Mouse (Mus musculus) liver, embryonic 13.5 days (tissue): ENCODE measurements around the gene Onecut3. TPM values are rescaled to one million over a fixed set of nuclear protein-coding genes. Genes with fewer than 3 reads are reported as not detected.

Experiments used
- ATAC-seq: fragments of 200-750 bp; cut with Nextera tagmentation; 2 replicates; pipeline ENCODE4 v1.8.0; 2017; ENCODE audit warnings: low read depth, mild to moderate bottlenecking, moderate number of reproducible peaks, moderate library complexity
- DNase-seq: peaks from one replicate; pipeline ENCODE4 v3.0.0; 2022
- H3K27ac ChIP-seq: fragments of 300-500 bp; sonication (generic); 2 replicates; pipeline ENCODE4 v1.5.1; 2015; ENCODE audit warnings: moderate library complexity, mild to moderate bottlenecking, inconsistent platforms
- H3K27me3 ChIP-seq: fragments of 300-500 bp; sonication (generic); 2 replicates; pipeline ENCODE4 v1.6.1; 2015; ENCODE audit warnings: mild to moderate bottlenecking, inconsistent platforms
- H3K36me3 ChIP-seq: fragments of 300-500 bp; sonication (generic); 2 replicates; pipeline ENCODE4 v1.6.1; 2015; ENCODE audit warnings: mild to moderate bottlenecking, inconsistent platforms
- H3K4me1 ChIP-seq: fragments of 300-500 bp; sonication (generic); replicated peaks from 2 replicates; pipeline ENCODE4 v1.6.1; 2015; ENCODE audit warnings: inconsistent platforms
- H3K4me2 ChIP-seq: fragments of 300-500 bp; sonication (generic); 2 replicates; pipeline ENCODE4 v1.6.1; 2015; ENCODE audit warnings: inconsistent platforms, mild to moderate bottlenecking, moderate library complexity
- H3K4me3 ChIP-seq: fragments of 300-500 bp; sonication (generic); replicated peaks from 2 replicates; pipeline ENCODE4 v1.5.1; 2015; ENCODE audit warnings: mild to moderate bottlenecking, inconsistent platforms
- H3K9ac ChIP-seq: fragments of 300-500 bp; sonication (generic); 2 replicates; pipeline ENCODE4 v1.6.1; 2015; ENCODE audit warnings: mild to moderate bottlenecking, inconsistent platforms
- H3K9me3 ChIP-seq: fragments of 300-500 bp; sonication (generic); replicated peaks from 2 replicates; pipeline ENCODE4 v1.6.1; 2016; ENCODE audit warnings: inconsistent platforms
- WGBS: fragments of 180-500 bp; shearing (Covaris S2); methylation state at CpG from one replicate; pipeline ENCODE4 v1.1.7; 2015; ENCODE audit not compliant: insufficient replicate concordance; 5-methylcytosine and 5-hydroxymethylcytosine counted together
- polyA plus RNA-seq: library from polyadenylated mRNA; unstranded; fragments of >200 nt; fragmentation: Nextera tagmentation; extraction: Ambion mirVana; gene quantifications from 2 replicates; pipeline ENCODE4 v1.2.1, GENCODE M21; 2015

The Onecut3 gene
- polyA plus RNA-seq, 1 experiment from 2014 or later, result 0.02 TPM

DNA sequence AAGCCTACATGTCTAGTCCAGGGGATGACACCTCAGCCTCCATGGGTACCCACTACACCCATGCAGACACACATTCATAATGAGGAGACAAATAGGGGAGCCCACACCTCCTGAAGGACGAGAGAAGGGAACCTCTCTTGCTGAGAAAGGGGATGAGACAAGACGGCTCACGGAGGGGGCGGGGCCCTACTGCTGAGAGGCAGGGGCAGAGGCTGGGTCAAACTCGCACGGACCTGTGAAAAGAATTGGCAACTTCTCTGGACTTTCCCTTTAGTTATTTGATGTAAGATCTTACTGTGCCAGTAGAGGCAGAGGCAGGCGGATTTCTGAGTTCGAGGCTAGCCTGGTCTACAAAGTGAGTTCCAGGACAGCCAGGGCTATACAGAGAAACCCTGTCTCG, 57.7 kb downstream of the Onecut3 start:
- Histone ChIP-seq H3K27me3 (no peaks in the 10 kb centered on the region), H3K4me2 (no peak overlapping the region), H3K4me3 (no peak overlapping the region), H3K9me3 (no peaks in the 10 kb centered on the region), H3K4me1 (peaks cover 71% of the 10 kb centered on the region), H3K27ac (peak overlapping the region; percentile 98), H3K36me3 (peaks cover 36% of the 10 kb centered on the region), H3K9ac (peak overlapping the region; percentile 72)
- no peak for ATAC-seq
- no peak for DNase-seq
- 61% methylated on average over 9 of the region's 9 CpGs for WGBS

DNA sequence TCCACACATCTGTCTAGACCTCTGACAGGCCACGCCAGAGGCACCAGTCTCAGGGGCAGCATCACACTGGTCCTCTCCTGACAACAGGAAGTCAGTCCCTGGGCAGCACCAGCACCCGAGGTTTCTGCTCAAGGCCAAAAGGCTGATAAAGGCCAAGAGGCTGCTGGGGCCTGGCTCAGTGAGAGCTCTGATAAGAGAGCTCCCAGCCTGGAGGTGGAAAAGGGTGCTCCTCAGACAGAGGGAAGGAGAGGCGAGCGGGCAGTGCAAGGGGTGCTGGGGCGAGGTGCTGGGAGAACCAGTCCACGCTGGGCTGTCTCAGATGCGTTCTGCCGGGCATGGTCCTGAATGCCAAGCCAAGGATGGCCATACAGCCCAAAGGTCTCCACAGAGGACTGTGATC, 58.9 kb downstream of the Onecut3 start:
- H3K9me3 ChIP-seq, result no peaks in the 10 kb centered on the region
- ATAC-seq, result peak; percentile 93
- DNase-seq, result peak; percentile 84
- no peaks in the 10 kb centered on the region for H3K27me3 ChIP-seq
- H3K36me3 ChIP-seq, result peaks cover 24% of the 10 kb centered on the region
- H3K4me2 ChIP-seq, result peak overlapping the region; percentile 77
- H3K4me3 ChIP-seq, result peak overlapping the region; percentile 41
- peak overlapping the region; percentile 98 for H3K27ac ChIP-seq
- whole genome bisulfite sequencing, result 14% methylated on average over 8 of the region's 8 CpGs
- H3K4me1 ChIP-seq, result peaks cover 71% of the 10 kb centered on the region
- peak overlapping the region; percentile 72 for H3K9ac ChIP-seq

DNA sequence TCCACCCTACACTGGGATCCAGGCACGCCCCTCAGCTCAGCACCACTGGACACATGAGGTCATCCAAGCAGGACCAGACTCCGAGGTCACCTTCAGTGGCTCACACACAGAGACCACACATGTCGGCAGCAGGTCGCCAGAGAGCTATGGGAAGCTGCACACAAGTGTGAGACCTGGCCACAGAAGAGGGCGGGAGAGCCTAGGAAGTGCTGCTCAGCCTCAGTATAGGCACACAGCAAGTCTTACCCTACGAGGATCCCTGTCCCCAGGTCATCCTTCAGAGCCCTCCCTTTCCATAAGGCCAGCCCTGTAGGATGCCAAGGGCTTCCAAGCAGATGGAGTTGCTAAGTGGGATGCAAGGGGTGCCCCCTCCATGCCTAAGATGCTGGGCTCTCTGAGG, 59.4 kb downstream of the Onecut3 start:
- H3K27ac ChIP-seq, result peak overlapping the region; percentile 98

DNA sequence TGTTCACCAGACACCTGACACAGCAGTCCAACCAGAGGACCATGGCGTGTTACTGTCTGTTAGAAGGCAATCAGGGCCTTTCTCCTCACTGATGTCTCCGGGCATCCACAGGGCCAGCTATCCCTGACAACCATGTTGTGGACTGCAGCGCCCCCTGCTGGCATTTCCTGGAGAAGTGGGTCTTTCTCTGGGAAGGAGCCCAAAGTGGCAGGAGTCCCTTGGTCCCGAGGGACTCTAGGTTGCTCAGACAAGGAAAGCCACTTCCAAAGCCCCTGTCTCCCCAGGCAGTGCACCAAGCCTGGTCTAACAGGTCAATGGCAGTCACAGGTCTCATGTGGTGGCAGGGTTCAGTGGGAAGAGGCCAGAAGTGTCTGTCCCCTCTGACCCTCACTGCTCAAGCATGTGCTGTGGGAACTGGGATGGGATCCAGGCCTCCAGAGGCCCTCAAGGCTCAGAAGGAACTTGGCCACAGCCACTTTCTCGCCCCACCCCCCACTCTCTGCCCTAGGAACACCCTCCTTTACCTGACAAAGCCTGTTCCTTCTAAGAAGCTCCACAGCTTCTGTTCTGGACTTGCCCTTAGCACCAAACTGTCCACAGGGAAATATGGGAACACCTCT, 62.8 kb downstream of the Onecut3 start:
- H3K36me3 ChIP-seq, result peaks cover 4% of the 10 kb centered on the region; the same call in 1 of the 2 replicates
- H3K27me3 ChIP-seq, result no peaks in the 10 kb centered on the region
- DNase-seq (peak; percentile 71), ATAC-seq (no peak)
- peak overlapping the region; percentile 64 for H3K27ac ChIP-seq
- H3K9me3 ChIP-seq, result no peaks in the 10 kb centered on the region
- 36% methylated on average over 5 of the region's 5 CpGs for WGBS
- peak overlapping the region; percentile 10; the same call in 1 of the 2 replicates for H3K4me2 ChIP-seq
- H3K4me1 ChIP-seq, result peaks cover 83% of the 10 kb centered on the region
- H3K9ac ChIP-seq, result peak overlapping the region; percentile 18
- no peak overlapping the region for H3K4me3 ChIP-seq

More for the DNA sequence above, 59.4 kb downstream of the Onecut3 start:
- WGBS, result 40% methylated on average over 6 of the region's 6 CpGs
- Histone ChIP-seq H3K9me3 (no peaks in the 10 kb centered on the region), H3K4me3 (peak overlapping the region; percentile 41), H3K9ac (peak overlapping the region; percentile 72), H3K4me2 (peak overlapping the region; percentile 77), H3K4me1 (peaks cover 71% of the 10 kb centered on the region), H3K36me3 (peaks cover 20% of the 10 kb centered on the region), H3K27me3 (no peaks in the 10 kb centered on the region)
- ATAC-seq, result peak; percentile 47
- DNase-seq, result no peak

DNA sequence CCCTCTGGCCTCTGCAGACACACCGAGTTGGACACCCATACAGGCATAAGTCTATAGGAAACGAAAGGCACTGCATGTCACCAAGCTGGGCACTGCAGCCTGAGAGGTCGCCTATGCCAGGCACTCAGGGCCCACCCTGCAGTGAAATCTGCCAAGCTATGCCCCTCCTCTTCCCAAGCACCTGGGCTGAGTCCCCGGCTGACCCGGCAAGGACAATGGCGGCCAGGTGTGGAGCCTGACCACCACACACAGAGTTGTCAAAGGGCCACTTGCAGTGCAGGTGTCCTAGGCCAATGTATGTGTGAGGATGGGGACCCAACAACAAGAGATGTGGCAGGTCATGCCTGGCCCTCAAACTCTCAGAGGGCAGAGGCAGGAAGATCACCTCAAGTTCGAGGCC, 64.8 kb downstream of the Onecut3 start:
- Histone ChIP-seq H3K9ac (peak overlapping the region; percentile 97), H3K27me3 (no peaks in the 10 kb centered on the region), H3K4me3 (peak overlapping the region; percentile 90), H3K27ac (no peak overlapping the region), H3K9me3 (no peaks in the 10 kb centered on the region), H3K4me2 (peak overlapping the region; percentile 80), H3K4me1 (peaks cover 70% of the 10 kb centered on the region), H3K36me3 (peaks cover 4% of the 10 kb centered on the region; the same call in 1 of the 2 replicates)
- DNase-seq, result no peak
- ATAC-seq, result no peak
- WGBS, result 81% methylated on average over 7 of the region's 7 CpGs

DNA sequence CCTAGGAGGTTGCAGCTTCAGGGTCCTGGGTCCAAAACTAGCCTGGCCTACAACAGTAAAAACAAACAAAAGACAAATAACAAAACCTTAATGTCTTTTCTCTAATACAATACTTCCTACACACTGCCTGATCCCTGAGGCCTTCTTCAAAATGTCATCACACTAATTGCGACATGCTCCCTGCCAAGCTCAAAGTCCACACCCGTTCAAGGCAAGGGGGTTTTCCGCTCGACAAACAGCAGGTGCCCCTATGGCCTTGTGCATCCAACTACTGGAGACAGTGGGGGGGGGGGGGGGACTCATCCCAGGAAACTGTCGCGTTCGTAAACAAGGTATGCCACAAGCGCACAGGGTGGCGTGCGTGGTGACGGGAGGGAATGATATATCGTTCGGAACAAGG, 66.0 kb downstream of the Onecut3 start:
- no peaks in the 10 kb centered on the region for H3K27me3 ChIP-seq
- DNase-seq, result no peak
- H3K9ac ChIP-seq, result peak overlapping the region; percentile 97
- WGBS, result 1% methylated on average over 13 of the region's 13 CpGs
- peaks cover 60% of the 10 kb centered on the region for H3K4me1 ChIP-seq
- 0 out of 2 replicates have a peak, but pooled peaks have one; percentile 11 for ATAC-seq
- H3K36me3 ChIP-seq, result peaks cover 10% of the 10 kb centered on the region
- peak overlapping the region; percentile 80 for H3K4me2 ChIP-seq
- no peaks in the 10 kb centered on the region for H3K9me3 ChIP-seq
- peak overlapping the region; percentile 89 for H3K27ac ChIP-seq
- H3K4me3 ChIP-seq, result peak overlapping the region; percentile 90

DNA sequence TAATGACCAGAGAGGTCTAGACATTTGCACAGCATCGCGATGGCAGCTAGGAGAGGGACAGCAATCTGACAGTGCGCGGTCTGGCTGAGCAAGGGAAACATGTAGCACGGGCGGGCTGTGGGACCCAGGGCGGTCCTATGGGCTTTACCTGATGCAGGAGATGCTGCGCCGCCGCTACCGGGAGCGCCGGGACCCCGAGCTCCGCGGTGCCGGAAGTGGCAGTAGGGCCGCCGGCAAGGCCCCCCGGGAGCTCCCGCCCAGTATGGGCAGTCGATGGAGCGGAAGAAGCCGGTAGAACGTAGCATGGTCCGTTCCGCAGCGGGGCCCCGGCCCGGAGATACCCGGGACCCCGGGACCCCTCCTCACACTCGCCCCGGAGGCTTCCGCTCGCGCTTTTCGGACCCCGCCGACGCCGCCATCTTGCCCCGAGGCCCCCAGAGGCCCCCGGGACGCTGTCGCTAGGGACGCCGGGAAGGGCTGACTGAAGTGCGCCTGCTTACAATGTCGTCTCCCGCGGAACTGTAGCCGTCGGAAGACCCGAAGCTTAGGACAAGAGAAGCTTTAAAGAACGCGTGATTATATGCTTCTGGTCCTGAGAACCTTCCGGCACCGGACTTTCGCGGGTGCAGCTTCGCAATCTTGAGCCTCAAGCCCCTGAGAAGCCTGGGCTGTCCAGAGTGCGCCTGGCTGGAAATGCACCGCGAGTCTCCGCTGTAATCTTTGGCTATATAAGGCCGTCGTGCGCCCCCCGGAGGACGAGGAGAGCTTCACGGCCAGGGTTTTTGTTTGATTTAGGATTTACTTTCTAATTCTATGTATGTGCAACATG, 66.7 kb downstream of the Onecut3 start, which contains the start of gene Rexo1:
TSS of gene Rexo1 (minus strand) at position 445 of the 829 bp plus-strand sequence.
- DNase-seq (peak; percentile 91), ATAC-seq (peak; percentile 80)
- peak within 1 kb of the TSS; percentile 80 for H3K4me2 ChIP-seq
- 1% methylated on average over 72 of the region's 72 CpGs for WGBS
- H3K27me3 ChIP-seq, result no peaks in the 10 kb centered on the region
- H3K36me3 ChIP-seq, result peaks cover 16% of the 10 kb centered on the region
- H3K4me1 ChIP-seq, result peaks cover 65% of the 10 kb centered on the region
- no peaks in the 10 kb centered on the region for H3K9me3 ChIP-seq
- peak within 1 kb of the TSS; percentile 97 for H3K9ac ChIP-seq
- peak within 1 kb of the TSS; percentile 89 for H3K27ac ChIP-seq
- peak within 1 kb of the TSS; percentile 90 for H3K4me3 ChIP-seq

DNA sequence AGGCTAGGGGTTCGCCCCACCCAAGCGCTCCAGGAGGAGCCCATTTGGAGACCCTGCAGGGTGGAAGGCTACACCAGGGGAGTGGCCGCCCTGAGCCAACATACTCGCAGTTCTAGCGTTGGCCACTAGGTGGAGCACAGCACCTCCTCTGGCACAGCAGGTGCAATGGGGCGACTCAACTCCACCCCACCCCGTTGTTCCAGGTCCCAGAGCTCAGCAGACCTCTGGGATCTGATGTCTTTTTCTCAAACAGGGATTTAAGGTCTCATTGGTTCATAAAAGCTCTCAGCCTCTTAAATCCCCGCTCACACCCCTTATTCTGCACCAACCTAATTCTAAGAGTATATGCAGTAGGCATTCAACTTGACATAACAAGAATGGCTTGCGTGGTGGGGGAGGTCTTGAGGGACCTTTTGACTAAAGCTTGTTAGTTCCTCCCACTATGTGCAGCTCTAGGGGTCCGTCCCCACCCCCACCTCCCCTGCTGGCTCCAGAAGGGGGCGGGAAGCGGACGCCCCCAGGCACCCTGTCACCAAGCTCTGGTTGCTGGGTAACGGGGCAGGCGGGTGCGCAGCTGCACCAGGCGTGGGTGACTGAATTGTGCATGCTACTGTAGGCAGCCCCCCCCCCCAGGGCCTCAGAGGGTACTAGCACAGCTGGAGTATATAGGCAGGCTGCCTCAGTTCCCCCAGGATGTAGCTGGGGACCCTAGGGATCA, 71.9 kb downstream of the Onecut3 start:
- Histone ChIP-seq H3K4me3 (no peak overlapping the region), H3K9ac (peak overlapping the region; percentile 31; the same call in 1 of the 2 replicates), H3K36me3 (peaks cover 38% of the 10 kb centered on the region), H3K9me3 (no peaks in the 10 kb centered on the region), H3K4me1 (peaks cover 70% of the 10 kb centered on the region), H3K4me2 (no peak overlapping the region), H3K27me3 (no peaks in the 10 kb centered on the region), H3K27ac (peak overlapping the region; percentile 58)
- WGBS, result 38% methylated on average over 17 of the region's 17 CpGs
- peak; percentile 80 for DNase-seq
- peak; percentile 29; the same call in 1 of the 2 replicates for ATAC-seq

Other genes starting within 250 kb of the Onecut3 start
- gene Ndufs7, start 245.7 kb upstream of the Onecut3 start, polyA plus RNA-seq, result 241 and 294 TPM in 2 replicates
- 53.5 and 57.2 TPM in 2 replicates for gene Gamt, start 233.8 kb upstream of the Onecut3 start, polyA plus RNA-seq
- 33.5 and 34.7 TPM in 2 replicates for gene Dazap1, start 233.3 kb upstream of the Onecut3 start, polyA plus RNA-seq
- gene Rps15, start 202.4 kb upstream of the Onecut3 start, polyA plus RNA-seq, result 792 and 836 TPM in 2 replicates
- gene Apc2, start 198.9 kb upstream of the Onecut3 start, polyA plus RNA-seq, result 0.13 and 0.24 TPM in 2 replicates
- 42.3 and 43.7 TPM in 2 replicates for gene 2310011J03Rik, start 174.3 kb upstream of the Onecut3 start, polyA plus RNA-seq
- 5.3 TPM in 2 replicates for gene Pcsk4, start 165.3 kb upstream of the Onecut3 start, polyA plus RNA-seq
- 50.9 and 65.0 TPM in 2 replicates for gene Reep6, start 164.9 kb upstream of the Onecut3 start, polyA plus RNA-seq
- gene Adamtsl5, start 146.4 kb upstream of the Onecut3 start, polyA plus RNA-seq, result 1.8 and 2.5 TPM in 2 replicates
- gene Plk5, start 138.4 kb upstream of the Onecut3 start, polyA plus RNA-seq, result 0.12 TPM in 1 of 2 replicates, not detected in the other
- gene Mex3d, start 107.2 kb upstream of the Onecut3 start, polyA plus RNA-seq, result 1.0 and 1.1 TPM in 2 replicates
- 81.2 and 87.4 TPM in 2 replicates for gene Mbd3, start 95.3 kb upstream of the Onecut3 start, polyA plus RNA-seq
- 474 and 603 TPM in 2 replicates for gene Uqcr11, start 88.0 kb upstream of the Onecut3 start, polyA plus RNA-seq
- gene Tcf3, start 61.2 kb upstream of the Onecut3 start, polyA plus RNA-seq, result 55.2 and 56.2 TPM in 2 replicates
- gene Atp8b3, start 44.3 kb downstream of the Onecut3 start, polyA plus RNA-seq, result 0.02 and 0.03 TPM in 2 replicates
- gene Rexo1, start 66.7 kb downstream of the Onecut3 start, polyA plus RNA-seq, result 13.4 and 13.8 TPM in 2 replicates
- 13.4 and 14.1 TPM in 2 replicates for gene Klf16, start 82.5 kb downstream of the Onecut3 start, polyA plus RNA-seq
- gene Abhd17a, start 95.5 kb downstream of the Onecut3 start, polyA plus RNA-seq, result 45.1 and 51.7 TPM in 2 replicates
- gene Scamp4, start 108.0 kb downstream of the Onecut3 start, polyA plus RNA-seq, result 52.0 and 54.6 TPM in 2 replicates
- gene Adat3, start 108.0 kb downstream of the Onecut3 start, polyA plus RNA-seq, result 5.7 and 6.3 TPM in 2 replicates
- gene Gm49322, start 111.2 kb downstream of the Onecut3 start, polyA plus RNA-seq, result 1.4 and 1.5 TPM in 2 replicates
- 46.0 and 51.1 TPM in 2 replicates for gene Csnk1g2, start 128.0 kb downstream of the Onecut3 start, polyA plus RNA-seq
- 11.5 and 12.7 TPM in 2 replicates for gene Btbd2, start 162.2 kb downstream of the Onecut3 start, polyA plus RNA-seq
- gene Mknk2, start 183.3 kb downstream of the Onecut3 start, polyA plus RNA-seq, result 71.4 and 73.8 TPM in 2 replicates
- 31.6 and 38.5 TPM in 2 replicates for gene Mob3a, start 207.1 kb downstream of the Onecut3 start, polyA plus RNA-seq
- gene Izumo4, start 207.3 kb downstream of the Onecut3 start, polyA plus RNA-seq, result 6.1 and 7.5 TPM in 2 replicates
- gene Ap3d1, start 247.4 kb downstream of the Onecut3 start, polyA plus RNA-seq, result 24.9 and 25.6 TPM in 2 replicates